Mouse (Mus musculus): Measurements from ENCODE around the gene Cfd. TPM values are rescaled to one million over a fixed set of nuclear protein-coding genes. Genes with fewer than 3 reads are reported as not detected.
A peak's percentile ranks its signal among the peaks of the same experiment; 100 is the strongest.

The Cfd gene
- total and polyA plus RNA-seq, 3 experiments = 0.26 TPM; not detected in 2

DNA sequence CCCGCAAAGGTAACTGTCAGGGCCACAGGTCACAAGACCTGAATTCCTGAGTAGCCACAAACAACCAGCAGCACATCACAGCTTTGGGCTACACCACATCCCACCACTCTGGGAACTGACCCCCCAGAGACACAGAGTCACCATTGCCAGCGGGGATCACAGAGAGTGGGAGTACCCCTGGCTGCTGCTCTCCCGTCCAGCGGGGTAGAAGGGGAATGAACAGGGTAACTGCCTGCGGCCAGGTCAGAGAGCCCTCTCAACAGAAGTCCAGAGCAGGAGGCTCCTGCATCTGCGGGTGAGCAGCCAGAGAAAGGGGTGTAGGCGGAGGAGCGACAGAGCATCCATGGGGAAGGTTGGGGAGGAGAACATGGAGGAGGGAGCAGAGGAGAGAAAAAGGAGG lies 25.4 kb downstream of the Cfd start (continued):
- no peak for TF ChIP-seq ZC3H11A (IDR thresholded peaks at IDR 0.05; ENCODE audit: low read depth, low read length)

GRCm38 (mm10) chr10:79916808-79917531 lies 26.3 kb downstream of the Cfd start, which contains the start of gene Kiss1r:
Kiss1r (plus strand) TSS chr10:79916971.
- DNase-seq (ENCODE audit: extremely low read depth) = peak; percentile 64
- TF ChIP-seq ZMIZ1 (IDR thresholded peaks at IDR 0.05; ENCODE audit: low read depth, low read length) (peak; percentile 40; the same call in 1 of the 2 replicates), TCF12 (IDR thresholded peaks at IDR 0.05; ENCODE audit: low read depth, low read length) (peak; percentile 88), KAT2A (IDR thresholded peaks at IDR 0.05; ENCODE audit: insufficient replicate concordance, low read length) (no peak), RAD21 (IDR thresholded peaks at IDR 0.05; ENCODE audit: low read depth, low read length) (no peak), ZC3H11A (IDR thresholded peaks at IDR 0.05; ENCODE audit: low read depth, low read length) (no peak), NRF1 (IDR thresholded peaks at IDR 0.05; ENCODE audit: low read depth, low read length) (0 out of 2 replicates have a peak, but pooled peaks have one; percentile 9), POLR2A (IDR thresholded peaks at IDR 0.05; ENCODE audit: low read depth, low read length) (peak; percentile 95), MXI1 (IDR thresholded peaks at IDR 0.05; ENCODE audit: low read depth, low read length) (peak; percentile 53), HCFC1 (IDR thresholded peaks at IDR 0.05; ENCODE audit: low read depth, low read length) (peak; percentile 70), ZNF384 (IDR thresholded peaks at IDR 0.05; ENCODE audit: low read depth, low read length) (no peak), CHD1 (IDR thresholded peaks at IDR 0.05; ENCODE audit: low read depth, low read length) (no peak), ELF1 (IDR thresholded peaks at IDR 0.05; ENCODE audit: low read depth, low read length) (no peak), USF1 (IDR thresholded peaks at IDR 0.05; ENCODE audit: low read depth, low read length) (no peak), NELFE (IDR thresholded peaks at IDR 0.05; ENCODE audit: low read depth, low read length) (peak; percentile 92), TBP (conservative IDR thresholded peaks at IDR 0.05; ENCODE audit: low read depth, low read length) (0 out of 2 replicates have a peak, but pooled peaks have one; percentile 28)
- Histone ChIP-seq H3K4me1 (ENCODE audit: control insufficient read depth in 1 of 2, insufficient read depth in 2 of 2) (peaks cover 10 to 30% of the 10 kb centered on the region in 2 experiments), H3K27me3 (replicated peaks) (no peaks in the 10 kb centered on the region), H3K9ac (ENCODE audit: insufficient read depth, low read depth) (peak within 1 kb of the TSS; percentile 94), H3K9me3 (replicated peaks; ENCODE audit: low read length) (peaks cover 4% of the 10 kb centered on the region), H3K4me2 (ENCODE audit: insufficient read depth, low read depth, poor library complexity, severe bottlenecking) (peak within 1 kb of the TSS; percentile 55), H3K27ac (ENCODE audit: insufficient read depth, low read depth) (no peak within 1 kb of the TSS), H3K36me3 (replicated peaks in 1 of 2; ENCODE audit: control insufficient read depth in 1 of 2, insufficient read depth in 1 of 2, low read length in 1 of 2) (peaks cover 0 to 21% of the 10 kb centered on the region in 2 experiments), H3K79me2 (replicated peaks; ENCODE audit: control insufficient read depth, extremely low read depth, insufficient read depth, poor library complexity, severe bottlenecking) (no peaks in the 10 kb centered on the region; the same call in 1 of the 2 replicates), H3K4me3 (replicated peaks in 1 of 3; ENCODE audit: low read depth in 2 of 3, low read length in 2 of 3, poor library complexity in 1 of 3) (peak within 1 kb of the TSS; percentile 83 to 93 (median 87))
- in situ Hi-C loops (cut with MboI; ENCODE audit: low pct_ligation_motif_present, low pct_unique_long_range_greater_than_20kb, low sequenced_read_pairs) = no loop called here
- dilution Hi-C loops (cut with MboI; ENCODE audit: extremely low pct_ligation_motif_present, extremely low pct_unique_long_range_greater_than_20kb, low sequenced_read_pairs) = no loop called here

- peaks cover 4% of the 10 kb centered on the region for H3K9me3 ChIP-seq (replicated peaks; ENCODE audit: low read length)
- peaks cover 0 to 14% of the 10 kb centered on the region in 2 experiments for H3K36me3 ChIP-seq (replicated peaks in 1 of 2; ENCODE audit: control insufficient read depth in 1 of 2, insufficient read depth in 1 of 2, low read length in 1 of 2)
- H3K4me2 ChIP-seq (ENCODE audit: insufficient read depth, low read depth, poor library complexity, severe bottlenecking) = 0 out of 2 replicates have a peak overlapping the region, but pooled peaks have one; percentile 55
- H3K79me2 ChIP-seq (replicated peaks; ENCODE audit: control insufficient read depth, extremely low read depth, insufficient read depth, poor library complexity, severe bottlenecking) = no peaks in the 10 kb centered on the region; the same call in 1 of the 2 replicates
- H3K4me1 ChIP-seq (ENCODE audit: control insufficient read depth in 1 of 2, insufficient read depth in 2 of 2) = peaks cover 10 to 30% of the 10 kb centered on the region in 2 experiments
- H3K4me3 ChIP-seq (replicated peaks in 1 of 3; ENCODE audit: low read depth in 2 of 3, low read length in 2 of 3, poor library complexity in 1 of 3) = no peak overlapping the region
- H3K9ac ChIP-seq (ENCODE audit: insufficient read depth, low read depth) = peak overlapping the region; percentile 94; the same call in 1 of the 2 replicates
- DNase-seq (ENCODE audit: extremely low read depth) = no peak
- in situ Hi-C loops (cut with MboI; ENCODE audit: low pct_ligation_motif_present, low pct_unique_long_range_greater_than_20kb, low sequenced_read_pairs) (no loop called here), dilution Hi-C loops (cut with MboI; ENCODE audit: extremely low pct_ligation_motif_present, extremely low pct_unique_long_range_greater_than_20kb, low sequenced_read_pairs) (no loop called here)
- no peak overlapping the region for H3K27ac ChIP-seq (ENCODE audit: insufficient read depth, low read depth)
- no peaks in the 10 kb centered on the region for H3K27me3 ChIP-seq (replicated peaks)
- TF ChIP-seq ZMIZ1 (IDR thresholded peaks at IDR 0.05; ENCODE audit: low read depth, low read length) (no peak), MAX (IDR thresholded peaks at IDR 0.05; ENCODE audit: low read length) (no peak), UBTF (IDR thresholded peaks at IDR 0.05; ENCODE audit: low read depth, low read length) (no peak), MAZ (IDR thresholded peaks at IDR 0.05; ENCODE audit: low read depth, low read length) (no peak), MXI1 (IDR thresholded peaks at IDR 0.05; ENCODE audit: low read depth, low read length) (no peak), SIN3A (IDR thresholded peaks at IDR 0.05; ENCODE audit: low read length) (no peak), POLR2AphosphoS2 (IDR thresholded peaks at IDR 0.05; ENCODE audit: low read depth, low read length) (no peak), MAFK (IDR thresholded peaks at IDR 0.05; ENCODE audit: insufficient replicate concordance, low read length) (no peak), E2F4 (IDR thresholded peaks at IDR 0.05; ENCODE audit: insufficient replicate concordance, low read depth, low read length) (no peak), NELFE (IDR thresholded peaks at IDR 0.05; ENCODE audit: low read depth, low read length) (no peak), TBP (conservative IDR thresholded peaks at IDR 0.05; ENCODE audit: low read depth, low read length) (no peak), BHLHE40 (IDR thresholded peaks at IDR 0.05; ENCODE audit: low read depth, low read length) (no peak), NRF1 (IDR thresholded peaks at IDR 0.05; ENCODE audit: low read depth, low read length) (no peak), KAT2A (IDR thresholded peaks at IDR 0.05; ENCODE audit: insufficient replicate concordance, low read length) (no peak)
These were observed 27.0 kb downstream of the Cfd start for GRCm38 (mm10) chr10:79917532-79918100.
